Mouse (Mus musculus): ENCODE measurements around the gene Abi3. TPM values are rescaled to one million over a fixed set of nuclear protein-coding genes. Genes with fewer than 3 reads are reported as not detected.

The Abi3 gene
- polyA plus RNA-seq, 1 experiment: 0.61 TPM

DNA sequence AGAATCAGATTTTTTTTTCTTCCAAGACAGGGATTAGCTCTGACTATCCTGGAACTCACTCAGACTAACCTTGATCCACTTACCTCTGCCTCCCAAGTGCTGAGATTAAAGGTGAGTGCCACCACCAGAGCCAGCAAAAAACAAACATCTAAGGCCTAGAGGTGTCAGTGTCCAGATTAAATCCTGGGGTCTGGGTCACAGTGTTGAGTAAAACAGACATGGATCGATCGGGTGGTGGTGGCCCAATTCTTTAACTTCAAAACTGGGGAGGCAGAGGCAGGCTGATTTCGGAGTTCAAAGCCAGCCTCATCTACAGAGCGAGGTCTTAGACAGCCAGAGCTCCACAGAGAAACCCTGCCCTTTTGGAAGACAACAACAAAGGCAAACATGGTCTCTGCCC lies 19.8 kb downstream of the Abi3 start:
- TF ChIP-seq GATA1 (IDR thresholded peaks at IDR 0.05; ENCODE audit: low read length): no peak
- TF ChIP-seq TAL1 (IDR thresholded peaks at IDR 0.05; ENCODE audit: low read length): no peak
- peaks cover 73% of the 10 kb centered on the region for H3K4me1 ChIP-seq (ENCODE audit: control insufficient read depth)
- peaks cover 3% of the 10 kb centered on the region; the same call in 1 of the 2 replicates for H3K36me3 ChIP-seq (ENCODE audit: control insufficient read depth)
- H3K4me3 ChIP-seq (replicated peaks): no peak overlapping the region
- no peaks in the 10 kb centered on the region for H3K9me3 ChIP-seq (ENCODE audit: control insufficient read depth, low read length)
- peaks cover 17% of the 10 kb centered on the region for H3K27me3 ChIP-seq (ENCODE audit: control insufficient read depth)

DNA sequence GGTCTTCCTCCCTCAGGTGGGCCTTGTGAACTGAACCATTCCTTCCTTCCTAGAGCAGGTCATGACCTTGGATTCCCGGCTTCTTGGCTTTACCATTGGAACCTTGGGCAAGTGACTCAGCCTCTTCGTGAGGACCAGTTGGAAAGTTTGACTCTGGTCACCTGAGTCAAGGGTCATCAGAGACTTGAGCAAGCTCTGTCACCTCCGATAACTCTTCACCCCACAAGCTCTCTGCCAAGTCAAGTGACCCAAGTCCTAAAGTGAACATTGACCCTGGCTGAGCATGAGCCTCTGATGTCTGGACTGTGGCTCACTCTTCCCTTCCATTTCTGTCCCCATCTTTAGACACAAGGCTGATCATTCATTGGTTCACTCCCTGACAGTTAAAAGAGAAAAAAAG lies 20.8 kb downstream of the Abi3 start:
- Histone ChIP-seq H3K9me3 (ENCODE audit: control insufficient read depth, low read length) (no peaks in the 10 kb centered on the region), H3K4me1 (ENCODE audit: control insufficient read depth) (peaks cover 64% of the 10 kb centered on the region), H3K36me3 (ENCODE audit: control insufficient read depth) (no peaks in the 10 kb centered on the region), H3K4me3 (replicated peaks) (no peak overlapping the region), H3K27me3 (ENCODE audit: control insufficient read depth) (peaks cover 14% of the 10 kb centered on the region)
- TF ChIP-seq TAL1 (IDR thresholded peaks at IDR 0.05; ENCODE audit: low read length): no peak
- no peak for TF ChIP-seq GATA1 (IDR thresholded peaks at IDR 0.05; ENCODE audit: low read length)

DNA sequence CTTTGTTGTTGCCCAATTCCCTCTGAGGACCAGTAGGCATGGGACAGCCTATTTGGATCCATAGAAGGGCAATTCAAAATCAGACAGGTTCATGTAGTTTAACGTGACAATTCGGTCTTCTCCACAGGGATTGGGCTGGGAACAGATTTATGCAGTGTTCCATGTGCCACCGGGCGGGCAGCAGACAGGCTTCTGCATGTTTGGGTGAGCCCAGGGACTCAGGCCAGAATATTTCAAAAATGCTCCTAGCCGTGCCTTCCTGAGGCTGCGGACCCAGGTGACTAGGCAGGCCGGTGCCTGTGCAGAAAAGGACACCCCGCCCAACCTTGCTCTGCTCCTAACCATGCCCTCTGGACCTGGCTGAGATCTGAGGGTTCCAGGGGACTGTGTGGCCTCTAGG lies 23.1 kb downstream of the Abi3 start:
- Histone ChIP-seq H3K4me3 (replicated peaks) (no peak overlapping the region), H3K36me3 (ENCODE audit: control insufficient read depth) (no peaks in the 10 kb centered on the region; the same call in 1 of the 2 replicates), H3K9me3 (ENCODE audit: control insufficient read depth, low read length) (peaks cover 8% of the 10 kb centered on the region), H3K27me3 (ENCODE audit: control insufficient read depth) (no peaks in the 10 kb centered on the region; the same call in 1 of the 2 replicates), H3K4me1 (ENCODE audit: control insufficient read depth) (peaks cover 48% of the 10 kb centered on the region)
- TF ChIP-seq GATA1 (IDR thresholded peaks at IDR 0.05; ENCODE audit: low read length) (no peak), TAL1 (IDR thresholded peaks at IDR 0.05; ENCODE audit: low read length) (no peak)

DNA sequence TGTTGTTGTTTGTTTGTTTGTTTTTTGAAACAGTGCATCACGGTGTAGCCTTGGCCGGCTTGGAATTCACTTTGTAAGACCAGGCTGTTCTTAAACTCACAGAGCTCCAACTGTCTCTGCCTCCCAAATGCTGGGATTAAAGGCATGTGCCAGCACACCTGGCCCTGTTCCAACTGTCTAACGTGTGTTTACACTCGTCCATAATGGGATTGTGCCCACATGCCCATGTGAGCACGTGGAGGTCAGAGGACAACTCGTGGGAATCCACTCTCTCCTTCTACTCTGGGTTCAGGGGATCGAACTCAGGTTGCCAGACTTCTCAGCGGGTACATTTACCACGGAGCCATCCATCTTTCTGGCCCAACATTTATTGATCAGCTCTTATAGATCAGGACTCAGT lies 26.9 kb downstream of the Abi3 start:
- peaks cover 5% of the 10 kb centered on the region for H3K36me3 ChIP-seq (ENCODE audit: control insufficient read depth)
- H3K9me3 ChIP-seq (ENCODE audit: control insufficient read depth, low read length): peaks cover 11% of the 10 kb centered on the region
- no peak overlapping the region for H3K4me3 ChIP-seq (replicated peaks)
- H3K4me1 ChIP-seq (ENCODE audit: control insufficient read depth): peaks cover 40% of the 10 kb centered on the region
- no peaks in the 10 kb centered on the region; the same call in 1 of the 2 replicates for H3K27me3 ChIP-seq (ENCODE audit: control insufficient read depth)
- TF ChIP-seq GATA1 (IDR thresholded peaks at IDR 0.05; ENCODE audit: low read length): no peak
- no peak for TF ChIP-seq TAL1 (IDR thresholded peaks at IDR 0.05; ENCODE audit: low read length)

DNA sequence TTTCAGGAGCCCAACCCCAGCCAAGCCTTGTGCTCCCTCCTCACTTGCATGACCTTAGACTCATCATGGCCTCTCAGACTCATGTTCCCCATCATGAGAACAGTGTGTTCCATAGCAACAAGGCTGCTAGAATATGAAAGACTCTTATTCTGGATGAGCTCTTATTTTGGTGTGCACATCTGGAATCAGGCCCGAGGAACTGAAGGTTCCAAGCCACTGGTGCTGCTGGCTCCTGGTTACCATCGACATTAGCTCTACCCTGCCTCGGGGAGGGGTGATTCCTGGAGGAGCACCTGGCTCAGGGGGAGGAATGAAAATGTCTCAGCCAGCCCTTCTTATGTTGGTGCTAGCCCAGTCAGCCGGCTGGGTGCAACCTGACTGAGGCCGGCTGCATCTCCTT lies 27.4 kb downstream of the Abi3 start:
- Histone ChIP-seq H3K4me3 (replicated peaks) (no peak overlapping the region), H3K4me1 (ENCODE audit: control insufficient read depth) (peaks cover 41% of the 10 kb centered on the region), H3K27me3 (ENCODE audit: control insufficient read depth) (no peaks in the 10 kb centered on the region; the same call in 1 of the 2 replicates), H3K36me3 (ENCODE audit: control insufficient read depth) (peaks cover 7% of the 10 kb centered on the region), H3K9me3 (ENCODE audit: control insufficient read depth, low read length) (peaks cover 11% of the 10 kb centered on the region)
- TF ChIP-seq GATA1 (IDR thresholded peaks at IDR 0.05; ENCODE audit: low read length) (no peak), TAL1 (IDR thresholded peaks at IDR 0.05; ENCODE audit: low read length) (no peak)

DNA sequence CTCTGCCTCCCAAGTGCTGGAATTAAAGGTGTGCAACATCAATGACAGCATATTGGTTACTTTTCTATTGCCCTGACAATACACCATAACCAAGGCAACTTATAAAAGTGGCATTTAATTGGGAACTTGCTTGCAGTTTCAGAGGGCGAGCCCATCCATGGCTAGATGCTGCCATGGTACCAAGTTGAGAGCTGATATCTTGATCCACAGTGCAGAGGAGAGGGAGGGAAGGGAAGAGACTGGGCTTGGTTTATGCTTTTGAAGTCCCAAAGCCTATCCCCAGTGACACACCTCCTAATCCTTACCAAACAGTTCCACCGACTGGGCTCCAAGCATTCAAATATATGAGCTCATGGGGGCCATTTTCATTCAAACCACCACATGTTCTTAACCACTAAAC lies 28.2 kb downstream of the Abi3 start:
- TF ChIP-seq TAL1 (IDR thresholded peaks at IDR 0.05; ENCODE audit: low read length) (no peak), GATA1 (IDR thresholded peaks at IDR 0.05; ENCODE audit: low read length) (no peak)
- peaks cover 11% of the 10 kb centered on the region for H3K9me3 ChIP-seq (ENCODE audit: control insufficient read depth, low read length)
- no peak overlapping the region for H3K4me3 ChIP-seq (replicated peaks)
- H3K36me3 ChIP-seq (ENCODE audit: control insufficient read depth): peaks cover 11% of the 10 kb centered on the region
- no peaks in the 10 kb centered on the region; the same call in 1 of the 2 replicates for H3K27me3 ChIP-seq (ENCODE audit: control insufficient read depth)
- H3K4me1 ChIP-seq (ENCODE audit: control insufficient read depth): peaks cover 43% of the 10 kb centered on the region

DNA sequence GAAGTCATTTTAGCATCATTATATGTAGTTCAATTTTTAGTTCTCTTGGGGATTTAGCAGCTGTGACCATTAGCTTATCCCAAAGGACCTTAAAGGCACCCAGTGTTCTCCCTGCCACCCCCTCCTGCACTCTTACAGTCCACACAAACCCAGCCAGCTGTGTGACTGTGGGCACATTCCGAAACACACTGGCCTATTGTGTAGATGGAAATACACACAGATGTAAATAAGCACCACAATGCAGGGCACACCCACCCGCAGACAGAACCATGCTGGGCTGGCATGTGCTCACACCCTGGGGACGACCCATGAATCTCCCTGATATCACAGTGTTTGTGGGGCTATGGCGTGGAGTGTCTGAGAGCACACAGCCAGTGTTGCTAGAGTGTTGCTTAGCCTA lies 30.1 kb downstream of the Abi3 start:
- Histone ChIP-seq H3K36me3 (ENCODE audit: control insufficient read depth) (peaks cover 19% of the 10 kb centered on the region), H3K9me3 (ENCODE audit: control insufficient read depth, low read length) (peaks cover 17% of the 10 kb centered on the region), H3K27me3 (ENCODE audit: control insufficient read depth) (no peaks in the 10 kb centered on the region; the same call in 1 of the 2 replicates), H3K4me3 (replicated peaks) (no peak overlapping the region), H3K4me1 (ENCODE audit: control insufficient read depth) (peaks cover 59% of the 10 kb centered on the region)
- TF ChIP-seq TAL1 (IDR thresholded peaks at IDR 0.05; ENCODE audit: low read length) (no peak), GATA1 (IDR thresholded peaks at IDR 0.05; ENCODE audit: low read length) (no peak)

DNA sequence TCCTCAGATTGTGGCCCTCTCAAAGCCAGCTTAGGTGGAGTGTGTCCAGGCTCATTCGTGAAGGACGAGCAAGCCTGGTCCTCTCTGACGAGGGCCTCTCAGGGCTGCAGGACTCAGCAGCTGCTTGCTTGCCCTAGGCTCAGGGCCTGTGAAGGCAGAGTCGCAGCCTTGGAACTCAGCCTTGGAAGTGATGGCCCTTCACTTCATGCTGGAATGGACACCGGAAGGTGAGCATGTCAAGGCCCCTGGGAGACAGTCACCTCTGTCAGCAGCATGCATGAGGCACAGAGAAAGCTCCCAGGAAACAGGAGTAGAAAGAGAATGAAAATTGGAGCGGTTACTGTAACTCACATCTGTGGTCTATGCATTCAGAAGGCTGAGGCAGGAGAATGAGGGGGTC lies 30.5 kb downstream of the Abi3 start:
- TF ChIP-seq GATA1 (IDR thresholded peaks at IDR 0.05; ENCODE audit: low read length) (no peak), TAL1 (IDR thresholded peaks at IDR 0.05; ENCODE audit: low read length) (no peak)
- Histone ChIP-seq H3K27me3 (ENCODE audit: control insufficient read depth) (no peaks in the 10 kb centered on the region; the same call in 1 of the 2 replicates), H3K4me1 (ENCODE audit: control insufficient read depth) (peaks cover 64% of the 10 kb centered on the region), H3K9me3 (ENCODE audit: control insufficient read depth, low read length) (peaks cover 22% of the 10 kb centered on the region), H3K4me3 (replicated peaks) (no peak overlapping the region), H3K36me3 (ENCODE audit: control insufficient read depth) (peaks cover 24% of the 10 kb centered on the region)

DNA sequence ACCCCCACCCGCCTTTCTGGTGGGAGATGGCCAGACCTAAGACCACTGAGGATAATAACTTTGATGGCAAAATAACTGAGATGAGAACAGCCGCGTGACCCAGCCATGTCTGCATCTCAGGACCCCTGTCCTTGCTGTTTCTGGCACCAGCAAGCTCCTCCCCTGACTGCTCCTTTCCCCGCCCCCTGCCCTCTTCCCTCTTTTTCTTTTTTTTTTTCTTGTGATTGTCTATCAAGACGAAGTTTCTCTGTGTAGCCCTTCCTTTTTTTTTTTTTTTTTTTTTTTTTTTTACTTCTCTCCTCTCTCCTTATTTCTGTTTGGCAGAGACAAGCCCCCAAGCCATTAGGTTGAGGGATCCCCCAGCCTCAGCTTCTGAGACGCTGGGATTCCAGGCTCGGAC lies 31.4 kb downstream of the Abi3 start:
- Histone ChIP-seq H3K4me3 (replicated peaks) (no peak overlapping the region), H3K27me3 (ENCODE audit: control insufficient read depth) (no peaks in the 10 kb centered on the region; the same call in 1 of the 2 replicates), H3K9me3 (ENCODE audit: control insufficient read depth, low read length) (peaks cover 23% of the 10 kb centered on the region), H3K4me1 (ENCODE audit: control insufficient read depth) (peaks cover 72% of the 10 kb centered on the region), H3K36me3 (ENCODE audit: control insufficient read depth) (peaks cover 31% of the 10 kb centered on the region)
- TF ChIP-seq TAL1 (IDR thresholded peaks at IDR 0.05; ENCODE audit: low read length) (no peak), GATA1 (IDR thresholded peaks at IDR 0.05; ENCODE audit: low read length) (no peak)

DNA sequence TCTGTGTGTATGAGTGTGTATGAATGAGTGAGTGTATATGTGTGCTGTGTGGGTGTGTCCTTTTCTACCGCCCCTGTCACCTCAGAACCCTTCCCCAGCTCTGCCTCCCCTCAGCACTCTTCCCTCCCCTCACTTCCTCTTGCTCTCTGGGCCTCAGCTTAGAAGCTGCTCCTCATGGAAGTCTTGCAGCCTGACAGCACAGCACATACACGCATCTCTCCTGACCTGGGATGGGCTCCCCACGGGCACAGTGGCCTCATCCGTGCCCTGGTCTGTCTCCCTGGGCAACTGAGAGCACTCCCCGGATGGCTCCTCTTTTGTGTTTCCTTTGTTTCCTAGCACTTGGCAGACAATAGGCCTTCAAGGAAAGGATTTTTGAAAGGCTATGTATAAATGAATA lies 32.7 kb downstream of the Abi3 start:
- H3K27me3 ChIP-seq (ENCODE audit: control insufficient read depth): no peaks in the 10 kb centered on the region; the same call in 1 of the 2 replicates
- H3K9me3 ChIP-seq (ENCODE audit: control insufficient read depth, low read length): peaks cover 23% of the 10 kb centered on the region
- TF ChIP-seq GATA1 (IDR thresholded peaks at IDR 0.05; ENCODE audit: low read length): no peak
- no peak for TF ChIP-seq TAL1 (IDR thresholded peaks at IDR 0.05; ENCODE audit: low read length)
- H3K36me3 ChIP-seq (ENCODE audit: control insufficient read depth): peaks cover 37% of the 10 kb centered on the region
- peak overlapping the region; percentile 59 for H3K4me3 ChIP-seq (replicated peaks)
- H3K4me1 ChIP-seq (ENCODE audit: control insufficient read depth): peaks cover 80% of the 10 kb centered on the region
